Mouse (Mus musculus) thymus, postnatal 25 days (tissue): Measurements from ENCODE around the gene Tmeff1.

Experiments used
- DNase-seq: peaks from one replicate; pipeline ENCODE4 v3.0.0; 2022

Tmeff1 gene

GRCm38 (mm10) chr4:48576361-48576760 is 8.6 kb upstream of the Tmeff1 start:
- no peak for DNase-seq

GRCm38 (mm10) chr4:48577831-48578230 is 7.1 kb upstream of the Tmeff1 start:
- DNase-seq: no peak

GRCm38 (mm10) chr4:48578399-48578798 is 6.6 kb upstream of the Tmeff1 start:
- no peak for DNase-seq

- DNase-seq: no peak
Observed at GRCm38 (mm10) chr4:48579475-48580110, 5.4 kb upstream of the Tmeff1 start.

- no peak for DNase-seq
Observed at GRCm38 (mm10) chr4:48581201-48581600, 3.8 kb upstream of the Tmeff1 start.

GRCm38 (mm10) chr4:48581993-48582392 is 3.0 kb upstream of the Tmeff1 start:
- no peak for DNase-seq

GRCm38 (mm10) chr4:48582941-48583340 is 2.0 kb upstream of the Tmeff1 start:
- DNase-seq: no peak

- no peak for DNase-seq
Observed at GRCm38 (mm10) chr4:48585241-48586098, 496 bp downstream of the Tmeff1 start.

GRCm38 (mm10) chr4:48586099-48586821 is 1.3 kb downstream of the Tmeff1 start:
- no peak for DNase-seq

GRCm38 (mm10) chr4:48587526-48587925 is 2.6 kb downstream of the Tmeff1 start:
- no peak for DNase-seq

- no peak for DNase-seq
Observed at GRCm38 (mm10) chr4:48588576-48588975, 3.6 kb downstream of the Tmeff1 start.

- no peak for DNase-seq
Observed at GRCm38 (mm10) chr4:48590862-48591261, 5.9 kb downstream of the Tmeff1 start.

GRCm38 (mm10) chr4:48591390-48591789 is 6.4 kb downstream of the Tmeff1 start:
- DNase-seq: no peak

GRCm38 (mm10) chr4:48592328-48592727 is 7.4 kb downstream of the Tmeff1 start:
- no peak for DNase-seq

GRCm38 (mm10) chr4:48592844-48593243 is 7.9 kb downstream of the Tmeff1 start:
- DNase-seq: no peak

- DNase-seq: no peak
Observed at GRCm38 (mm10) chr4:48596111-48596510, 11.1 kb downstream of the Tmeff1 start.

- no peak for DNase-seq
Observed at GRCm38 (mm10) chr4:48605650-48606049, 20.7 kb downstream of the Tmeff1 start.

- DNase-seq: no peak
Observed at GRCm38 (mm10) chr4:48609485-48609884, 24.5 kb downstream of the Tmeff1 start.

- no peak for DNase-seq
Observed at GRCm38 (mm10) chr4:48610251-48610650, 25.3 kb downstream of the Tmeff1 start.

- DNase-seq: no peak
Observed at GRCm38 (mm10) chr4:48615483-48615882, 30.5 kb downstream of the Tmeff1 start.

GRCm38 (mm10) chr4:48617201-48617600 is 32.2 kb downstream of the Tmeff1 start:
- DNase-seq: no peak

- no peak for DNase-seq
Observed at GRCm38 (mm10) chr4:48620121-48620520, 35.1 kb downstream of the Tmeff1 start.

GRCm38 (mm10) chr4:48622246-48622645 is 37.3 kb downstream of the Tmeff1 start:
- no peak for DNase-seq

GRCm38 (mm10) chr4:48622946-48623345 is 38.0 kb downstream of the Tmeff1 start:
- no peak for DNase-seq
